ENCODE assay signal across 12 mouse cellular contexts in the genomic region with DNA sequence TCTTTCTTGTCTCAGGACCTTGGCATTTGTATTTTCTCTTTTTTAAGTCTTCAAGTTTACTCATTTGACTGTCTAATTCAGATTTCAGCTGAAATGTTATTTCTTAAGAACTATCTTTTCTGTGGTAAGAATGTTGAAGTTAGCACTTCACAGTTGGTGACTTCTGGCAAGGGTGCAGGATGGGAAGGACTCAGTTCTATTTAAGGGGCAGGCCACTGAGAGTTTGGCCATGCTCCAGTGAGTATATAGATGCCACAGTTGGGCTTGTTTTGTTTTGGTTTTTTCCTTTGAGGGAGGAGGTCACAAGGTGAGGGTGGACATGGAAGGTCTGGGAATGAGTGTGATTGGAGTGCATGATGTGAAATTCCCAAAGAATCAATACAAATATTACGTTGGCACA.
"Had no signal": no experiment of that assay in that cellular context is flagged by ENCODE, and none has a peak within 500 bp of the region (broad histone marks: within the 10 kb centered on the region; RNA-seq: fewer than 3 reads in every experiment).

No protein-coding gene starts in this region.

- H3K4me2 ChIP-seq: liver, embryonic 11.5 days; liver, embryonic 15.5 days; lung, embryonic 14.5 days; midbrain, embryonic 12.5 days; neural tube, embryonic 13.5 days had no signal

- DNase-seq: kidney, postnatal 25 days; lung, embryonic 14.5 days; lung, postnatal 14 days; right cerebral cortex, postnatal 14 days; thymus, postnatal 36 days had no signal

- H3K9me3 ChIP-seq: limb, embryonic 10.5 days; liver, embryonic 15.5 days had no signal

- H3K36me3 ChIP-seq: limb, embryonic 10.5 days; liver, embryonic 15.5 days; midbrain, embryonic 12.5 days; neural tube, embryonic 13.5 days had no signal

- H3K27ac ChIP-seq: limb, embryonic 10.5 days; liver, embryonic 15.5 days; macrophage; midbrain, embryonic 12.5 days; neural tube, embryonic 13.5 days had no signal

- ATAC-seq: midbrain, embryonic 16.5 days had no signal

- H3K27me3 ChIP-seq: liver, embryonic 15.5 days; midbrain, embryonic 12.5 days; neural tube, embryonic 13.5 days had no signal

- H3K4me3 ChIP-seq: limb, embryonic 10.5 days; liver, embryonic 15.5 days; midbrain, embryonic 12.5 days; neural tube, embryonic 13.5 days had no signal

- H3K9ac ChIP-seq: liver, embryonic 15.5 days; lung, embryonic 14.5 days; midbrain, embryonic 12.5 days; neural tube, embryonic 13.5 days had no signal
